Mouse (Mus musculus) myocyte (in vitro differentiated cells): ENCODE measurements around the gene Bbs2.

Source experiments
- POLR2A ChIP-seq: IDR thresholded peaks from one replicate; pipeline ENCODE4 v1.6.1; 2011; ENCODE audit warnings: low read depth, mild to moderate bottlenecking, control low read depth, moderate library complexity; ENCODE audit not compliant: insufficient read length
- USF1 ChIP-seq: IDR thresholded peaks from one replicate; pipeline ENCODE4 v1.6.1; 2011; ENCODE audit warnings: low read depth, mild to moderate bottlenecking, control low read depth, moderate library complexity

DNA sequence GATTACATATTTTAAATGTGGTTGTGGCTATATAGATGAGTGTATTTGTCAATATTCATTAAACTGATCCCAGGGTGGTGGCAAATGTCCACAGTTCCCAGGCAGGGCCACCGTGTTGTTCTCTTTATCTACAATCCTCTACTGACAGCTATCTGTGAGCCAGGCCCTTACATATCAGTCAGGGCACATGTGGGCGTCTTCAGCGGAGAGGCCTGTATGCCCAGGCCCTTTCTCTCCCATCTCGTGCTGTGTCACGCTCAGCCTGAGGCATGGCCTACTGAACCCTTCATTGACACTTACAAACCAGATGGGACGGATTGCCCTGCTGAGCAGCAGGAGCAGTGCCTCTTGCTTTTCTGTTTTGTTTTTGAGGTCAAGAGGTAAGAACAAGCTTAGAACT lies 10.7 kb upstream of the Bbs2 start:
- TF ChIP-seq POLR2A (no peak), USF1 (no peak)
